Mouse (Mus musculus) layer of hippocampus, postnatal 10 days (tissue): ENCODE results near the gene Cabp4. TPM values are rescaled to one million over a fixed set of nuclear protein-coding genes. Genes with fewer than 3 reads are reported as not detected.
A peak's percentile ranks its signal among the peaks of the same experiment; 100 is the strongest.

ENCODE experiments used
- DNase-seq, 2 experiments: peaks; one replicate each; pipeline ENCODE4 v3.0.0; 2021; ENCODE audit warnings: low spot score in 2 of 2
- total RNA-seq, 2 experiments: library from RNA; stranded (reverse); gene quantifications; 2 replicates each; pipeline ENCODE4 v1.2.3; 2021

Cabp4 gene
- total RNA-seq, 2 experiments from 2014 or later: 0.30 TPM; not detected in 1

GRCm38 (mm10) chr19:4103792-4104191, 40.0 kb downstream of the Cabp4 start:
- DNase-seq: no peak

DNA sequence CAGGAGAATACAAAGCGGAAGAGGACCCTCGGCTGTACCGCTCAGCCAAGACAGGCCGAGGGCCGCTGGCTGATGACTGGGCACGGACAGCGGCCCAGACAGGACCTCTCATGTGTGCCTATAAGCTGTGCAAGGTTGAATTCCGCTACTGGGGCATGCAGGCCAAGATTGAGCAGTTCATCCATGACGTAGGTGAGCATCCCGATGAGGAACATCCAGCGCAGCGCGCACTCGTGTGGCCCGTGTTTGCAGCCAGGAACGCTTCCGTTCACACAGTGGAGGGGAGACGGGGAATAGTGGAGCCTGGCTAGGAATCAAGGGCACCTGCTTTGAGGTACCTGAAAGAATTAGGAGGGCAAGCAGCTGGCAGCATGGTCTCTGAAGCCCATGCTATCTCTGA, 40.5 kb downstream of the Cabp4 start:
- no peak for DNase-seq

DNA sequence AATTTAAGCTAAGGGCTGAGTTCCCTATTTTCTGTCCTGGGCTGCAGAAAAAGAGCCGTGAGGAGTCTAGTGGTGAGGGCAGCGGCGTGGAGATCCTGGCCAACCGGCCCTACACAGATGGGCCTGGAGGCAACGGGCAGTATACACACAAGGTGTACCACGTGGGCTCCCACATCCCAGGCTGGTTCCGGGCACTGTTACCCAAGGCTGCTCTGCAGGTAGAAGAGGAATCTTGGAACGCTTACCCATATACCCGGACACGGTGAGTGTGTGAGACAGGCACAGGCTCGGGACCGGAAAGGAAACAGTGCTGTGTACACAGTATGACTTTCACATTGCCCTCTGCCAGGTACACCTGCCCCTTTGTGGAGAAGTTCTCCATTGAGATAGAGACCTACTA, 41.2 kb downstream of the Cabp4 start:
- DNase-seq: no peak

DNA sequence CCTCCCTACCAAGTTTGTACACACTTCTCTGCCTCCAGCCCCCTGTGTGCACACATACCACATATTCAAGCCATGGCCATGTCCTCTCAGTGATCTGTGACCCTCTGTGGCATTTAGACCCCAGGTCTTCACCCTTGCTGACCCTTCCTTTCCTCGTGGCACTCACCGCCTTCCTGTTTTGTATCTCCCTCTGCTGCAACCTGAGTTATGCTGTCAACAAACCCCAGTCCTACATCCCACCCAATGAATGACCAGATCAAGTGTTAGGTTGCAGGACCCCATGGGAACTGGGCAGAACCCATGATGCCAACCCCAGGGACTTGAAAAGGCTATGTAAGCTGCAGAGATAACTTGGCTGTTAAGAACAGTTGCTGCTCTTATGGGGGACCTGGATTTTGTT, 41.8 kb downstream of the Cabp4 start:
- no peak for DNase-seq

DNA sequence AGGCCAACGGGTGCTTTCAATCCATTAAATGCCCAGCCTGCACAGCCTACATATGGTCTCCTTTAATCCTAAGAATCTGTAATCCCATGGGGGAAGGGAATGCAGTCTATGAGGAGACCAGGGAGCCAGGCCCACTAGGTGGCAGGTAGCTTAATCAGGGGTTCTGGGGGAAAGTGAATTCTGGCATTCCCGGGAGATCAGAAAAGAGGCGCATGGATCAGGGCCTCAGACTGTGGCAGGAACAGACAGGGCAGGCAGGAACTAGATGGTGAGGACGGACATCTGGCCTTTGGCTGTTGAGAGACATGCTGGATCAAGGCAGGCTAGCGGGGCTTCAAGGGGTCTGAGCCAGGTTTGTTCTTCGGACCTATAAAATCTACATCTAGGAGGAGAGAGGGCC, 42.4 kb downstream of the Cabp4 start:
- no peak for DNase-seq

DNA sequence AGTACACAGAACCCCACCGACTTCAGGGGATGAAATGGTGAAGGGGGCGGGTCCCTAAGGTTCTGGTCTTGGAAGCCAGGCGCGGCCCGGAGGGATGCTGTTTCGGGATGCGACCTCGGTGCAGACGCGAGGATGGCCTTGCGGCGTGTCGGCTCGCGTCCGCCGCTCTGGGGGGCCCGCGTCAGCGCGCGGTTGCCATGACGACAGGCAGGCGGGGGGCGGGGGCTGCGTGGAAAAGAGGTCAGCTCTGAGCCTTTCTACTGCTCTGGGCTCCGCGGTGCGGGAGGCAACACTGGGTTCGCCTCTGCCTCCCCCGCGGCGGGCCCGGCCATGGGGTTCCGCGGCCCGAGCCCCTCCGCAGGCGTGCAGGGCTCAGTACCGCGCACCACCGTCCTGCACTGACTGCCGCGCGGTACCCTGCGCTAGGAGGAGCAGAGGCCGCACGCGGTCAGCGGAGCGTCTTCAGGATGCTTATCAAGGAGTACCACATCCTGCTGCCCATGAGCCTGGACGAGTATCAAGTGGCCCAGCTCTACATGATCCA, 43.0 kb downstream of the Cabp4 start:
- peak; percentile 68 to 77 for DNase-seq

DNA sequence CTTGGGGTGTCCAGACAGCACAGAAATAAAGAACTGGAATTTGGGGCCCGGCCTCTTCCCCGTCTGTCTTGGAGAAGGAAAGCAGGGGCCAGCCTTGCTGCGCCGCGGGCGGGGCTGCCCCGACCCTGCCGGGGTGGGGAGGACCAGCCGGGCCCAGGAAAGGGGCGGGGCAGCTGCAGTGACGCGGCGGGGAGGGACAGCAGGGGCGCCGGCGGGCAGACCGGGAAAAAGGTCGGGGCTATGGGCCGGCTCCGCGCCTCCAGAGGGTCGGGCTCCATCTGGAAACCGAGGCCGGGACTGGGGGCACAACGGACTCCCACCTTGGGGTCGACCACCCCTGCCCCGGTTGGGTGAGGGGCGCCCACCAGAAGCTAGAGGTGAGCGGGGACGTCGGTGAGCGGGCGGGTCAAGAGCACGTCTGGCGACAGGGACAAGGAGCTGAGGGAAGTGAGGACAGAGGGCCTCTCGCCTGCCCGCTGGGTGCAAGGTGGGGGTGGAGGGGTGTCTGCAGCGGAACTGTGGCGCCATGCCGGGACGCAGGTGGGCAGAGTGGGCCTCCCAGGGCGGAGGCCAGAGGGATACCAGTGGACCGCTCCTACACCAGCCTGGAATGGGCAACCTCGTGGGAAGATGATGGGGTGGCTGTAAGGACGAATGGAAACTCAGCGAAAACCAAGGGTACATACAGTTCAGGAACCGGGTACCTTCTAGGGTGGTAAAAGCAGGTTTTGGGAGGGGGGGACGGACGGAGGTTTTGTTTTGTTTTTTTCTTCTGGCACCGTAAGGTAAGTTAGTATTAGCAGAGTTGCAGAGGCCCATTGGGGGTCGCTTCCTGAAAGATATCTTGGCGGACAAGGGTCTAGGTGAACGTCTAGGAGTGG, 43.8 kb downstream of the Cabp4 start, which contains the start of gene Pitpnm1:
Gene Pitpnm1 (plus strand): TSS at position 162 of the 881 bp plus-strand sequence.
- peak; percentile 51 to 60 for DNase-seq

GRCm38 (mm10) chr19:4099056-4099455, 44.8 kb downstream of the Cabp4 start:
- peak; percentile 90 to 91 for DNase-seq

DNA sequence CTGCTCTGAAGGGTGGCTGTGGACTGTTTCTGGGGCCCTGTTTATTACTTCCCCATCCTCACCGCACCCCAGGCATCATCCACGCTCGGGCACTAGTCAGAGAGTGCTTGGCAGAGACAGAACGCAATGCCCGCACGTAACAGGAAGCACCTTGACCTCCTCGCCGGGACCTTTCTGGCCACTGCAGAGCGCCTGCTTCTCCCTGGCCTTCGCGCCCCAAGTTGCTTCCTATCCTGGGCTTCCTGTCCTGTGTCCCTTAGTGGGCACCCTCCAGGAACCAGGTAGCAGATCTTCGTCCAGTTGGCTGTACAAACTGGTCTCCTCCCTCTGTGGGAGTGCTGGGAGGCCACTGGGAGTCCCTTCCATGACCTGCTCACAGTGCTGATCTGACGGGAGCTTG, 45.4 kb downstream of the Cabp4 start:
- no peak for DNase-seq

DNA sequence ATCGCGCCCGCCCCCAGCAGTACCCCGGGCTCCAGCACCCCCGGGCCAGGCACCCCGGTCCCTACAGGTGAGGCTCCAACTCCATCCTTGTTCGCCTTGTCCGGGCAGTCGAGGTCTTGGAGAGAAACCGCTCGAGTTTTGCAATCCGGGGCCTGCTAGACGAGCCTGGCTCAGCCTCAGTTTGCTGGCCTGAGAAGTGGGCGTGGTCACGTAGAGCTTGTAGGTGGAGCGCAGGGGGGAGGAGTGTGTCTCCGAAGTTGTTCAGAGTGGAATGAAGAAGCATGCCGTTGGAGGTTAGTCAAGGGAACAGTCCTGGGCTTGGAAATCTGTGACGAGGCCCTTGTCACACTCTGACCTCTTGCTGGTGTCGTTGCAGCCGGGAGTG, 46.4 kb downstream of the Cabp4 start:
- no peak for DNase-seq

DNA sequence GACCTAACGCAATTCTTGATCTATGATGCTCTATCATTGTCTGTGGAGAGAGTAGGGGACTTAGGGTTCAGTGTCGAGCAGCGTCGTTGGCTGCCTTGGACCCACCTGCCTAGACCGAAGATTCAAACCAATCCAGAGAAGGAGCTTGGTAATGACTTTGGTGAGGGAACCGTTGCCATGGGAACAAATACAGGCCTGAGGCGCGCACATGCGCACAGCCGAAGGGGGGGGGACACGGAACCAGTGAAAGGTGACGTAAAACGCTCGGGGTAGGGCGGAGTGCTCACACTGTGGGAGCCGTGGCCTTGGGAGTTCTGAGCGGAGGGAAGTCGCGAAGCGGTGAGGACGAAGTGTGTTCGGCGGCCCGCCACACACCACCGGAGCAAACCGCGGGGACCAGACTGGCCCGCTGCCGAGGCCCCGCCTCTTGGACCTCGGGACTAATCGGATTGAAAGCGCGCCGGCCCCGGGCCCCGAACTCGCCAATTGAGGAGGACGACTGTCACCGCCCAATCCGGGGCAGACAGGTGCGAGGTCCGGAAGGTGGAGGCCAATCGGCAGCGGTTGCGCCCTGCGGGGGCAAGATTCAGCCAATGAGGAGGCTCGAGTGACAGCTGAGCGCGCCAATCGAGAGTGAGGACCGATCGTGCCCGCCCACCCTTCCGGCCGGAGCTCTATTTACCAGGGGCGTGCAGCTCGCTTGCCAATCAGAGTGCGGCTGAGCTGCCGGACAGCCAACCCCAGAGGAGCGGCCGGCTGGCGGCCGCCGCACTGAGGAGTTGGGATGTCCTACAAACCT, 47.0 kb downstream of the Cabp4 start, which contains the start of gene Cdk2ap2:
Gene Cdk2ap2 (plus strand): TSS at position 541 of the 799 bp plus-strand sequence.
- peak; percentile 100 for DNase-seq

GRCm38 (mm10) chr19:4095802-4096201, 48.0 kb downstream of the Cabp4 start:
- no peak for DNase-seq

DNA sequence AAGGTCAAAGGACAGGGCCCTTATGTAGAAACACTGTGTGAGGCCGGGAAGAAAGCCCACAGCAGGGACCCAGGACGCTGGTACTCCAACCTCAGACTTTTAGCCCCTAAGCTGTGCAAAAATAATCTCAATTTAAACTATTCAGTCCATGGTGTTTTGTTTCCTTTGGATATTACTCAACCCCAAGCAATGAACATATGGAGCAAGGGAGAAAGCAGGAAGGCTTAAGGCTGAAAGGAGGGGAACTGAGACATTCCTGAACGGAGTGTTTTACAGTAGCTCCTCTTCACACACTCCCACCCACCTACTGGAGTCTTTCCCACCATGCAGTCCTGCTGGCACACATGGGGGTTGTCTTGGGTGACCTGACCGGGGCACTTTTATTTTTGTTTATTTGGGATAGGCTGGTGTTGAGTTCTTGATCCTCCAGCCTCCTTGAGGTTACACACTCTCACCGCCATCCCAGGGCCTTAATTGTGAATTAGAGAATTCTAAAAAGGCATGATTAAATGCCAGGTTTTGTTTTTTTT, 49.0 kb downstream of the Cabp4 start:
- DNase-seq: no peak

DNA sequence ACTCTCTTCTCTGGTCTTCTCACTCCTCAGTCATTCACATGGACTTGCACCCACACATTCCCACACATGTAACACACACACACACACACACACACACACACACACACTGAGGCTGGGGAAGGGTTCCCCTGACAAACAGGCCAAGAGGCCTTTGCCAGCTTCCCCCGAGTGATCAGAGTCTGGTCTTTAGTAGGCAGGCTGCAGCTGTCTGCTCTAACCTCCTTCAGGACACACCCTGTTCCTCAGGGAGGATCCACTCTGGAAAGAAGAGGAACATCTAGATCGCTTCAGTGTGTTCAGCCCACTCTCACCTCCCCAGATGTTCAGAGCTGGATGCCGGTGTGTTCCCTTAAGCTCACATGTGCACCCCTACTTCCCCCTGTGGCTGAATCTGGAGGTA, 49.5 kb downstream of the Cabp4 start:
- DNase-seq: no peak

- DNase-seq: no peak
Measured at GRCm38 (mm10) chr19:4093772-4094171, 50.1 kb downstream of the Cabp4 start.

- DNase-seq: no peak
Measured at GRCm38 (mm10) chr19:4092750-4093149, 51.1 kb downstream of the Cabp4 start.

DNA sequence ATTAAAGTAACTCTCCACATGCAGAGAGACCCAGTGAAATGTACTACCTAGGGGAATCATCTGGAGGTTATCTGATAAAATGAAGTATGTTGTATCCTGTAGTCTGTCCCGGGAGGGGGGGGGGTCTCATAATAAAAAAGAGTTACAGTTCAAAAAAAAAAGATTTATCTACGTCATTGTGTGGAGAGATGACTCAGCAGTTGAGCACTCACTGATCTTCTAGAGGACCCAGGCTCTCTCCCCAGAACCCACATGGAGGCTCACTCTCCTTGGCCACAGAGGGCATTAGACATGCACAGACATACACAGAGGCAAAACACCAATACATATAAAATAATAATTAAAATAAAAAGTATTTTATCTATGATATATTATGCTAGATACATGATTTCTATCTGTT, 52.5 kb downstream of the Cabp4 start:
- no peak for DNase-seq

- no peak for DNase-seq
Measured at GRCm38 (mm10) chr19:4090446-4090845, 53.4 kb downstream of the Cabp4 start.

DNA sequence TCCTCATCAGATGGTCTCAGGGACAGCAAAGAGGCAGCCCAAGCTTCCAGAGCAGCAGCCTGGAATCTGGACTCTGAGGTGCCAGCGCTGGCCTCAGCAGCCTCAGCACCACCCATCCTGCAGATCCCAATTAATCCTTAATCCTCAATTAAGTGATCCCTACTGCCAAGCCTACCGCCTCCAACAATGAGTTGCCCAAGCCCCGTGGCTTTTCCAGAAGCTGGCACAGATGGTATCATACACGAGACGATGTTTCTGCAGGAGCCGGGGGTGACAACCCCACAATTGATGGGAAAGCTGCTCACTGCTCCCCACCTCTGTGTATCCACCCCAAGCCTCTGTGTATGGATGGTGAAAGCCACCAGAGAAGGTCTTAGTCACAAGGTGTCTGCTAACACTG, 54.7 kb downstream of the Cabp4 start:
- DNase-seq: no peak

GRCm38 (mm10) chr19:4088146-4088545, 55.7 kb downstream of the Cabp4 start:
- no peak for DNase-seq

GRCm38 (mm10) chr19:4087090-4087489, 56.7 kb downstream of the Cabp4 start:
- DNase-seq: no peak

- DNase-seq: no peak
Measured at GRCm38 (mm10) chr19:4086156-4086555, 57.7 kb downstream of the Cabp4 start.
